Mouse (Mus musculus): ENCODE results near the gene 9530068E07Rik.
"Not testable (repeated sequence)": the region's sequence is repeated elsewhere in the genome, so short reads cannot be mapped to it uniquely, and the experiment has no call there.

The 9530068E07Rik gene

DNA sequence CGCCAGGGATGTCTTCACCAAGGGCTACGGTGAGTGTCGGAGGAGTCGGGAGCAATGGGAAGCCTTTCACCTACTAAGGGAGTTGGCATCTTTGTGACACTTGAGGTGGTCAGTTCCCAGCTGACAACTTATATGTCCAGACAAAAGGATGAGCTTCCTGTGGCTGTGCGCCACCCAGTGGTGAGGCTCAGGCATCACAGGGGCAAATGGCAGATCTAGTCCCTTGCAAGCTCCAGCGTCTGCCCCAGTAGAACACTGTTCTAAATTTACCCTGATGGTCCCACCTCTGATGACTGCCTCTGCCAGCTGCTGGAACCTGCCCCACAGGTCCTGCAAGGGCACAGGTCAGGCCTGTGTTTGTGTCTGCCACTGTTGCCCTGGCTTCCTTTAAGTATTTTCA, 21.9 kb upstream of the 9530068E07Rik start:
- DNase-seq: peak; percentile 69

DNA sequence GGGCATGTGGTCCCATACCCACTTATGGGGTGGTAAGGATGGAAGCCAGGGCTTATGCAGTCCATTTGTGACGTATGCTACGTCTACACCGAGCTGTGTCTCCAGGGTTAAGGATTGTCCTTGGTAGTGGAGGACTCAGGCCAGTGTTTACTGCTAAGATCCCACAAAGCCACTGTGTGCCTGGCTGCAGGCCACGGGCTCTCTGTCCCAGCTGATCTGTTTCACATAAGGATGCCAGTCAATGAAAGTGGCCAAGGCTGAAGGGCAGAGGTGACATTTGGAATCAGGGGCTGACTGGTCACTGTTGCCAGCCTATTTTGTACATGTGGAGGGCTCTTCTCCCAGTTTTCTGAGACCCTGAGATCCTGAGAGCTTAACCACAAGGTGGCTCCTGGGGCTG, 18.6 kb upstream of the 9530068E07Rik start:
- no peak for DNase-seq

DNA sequence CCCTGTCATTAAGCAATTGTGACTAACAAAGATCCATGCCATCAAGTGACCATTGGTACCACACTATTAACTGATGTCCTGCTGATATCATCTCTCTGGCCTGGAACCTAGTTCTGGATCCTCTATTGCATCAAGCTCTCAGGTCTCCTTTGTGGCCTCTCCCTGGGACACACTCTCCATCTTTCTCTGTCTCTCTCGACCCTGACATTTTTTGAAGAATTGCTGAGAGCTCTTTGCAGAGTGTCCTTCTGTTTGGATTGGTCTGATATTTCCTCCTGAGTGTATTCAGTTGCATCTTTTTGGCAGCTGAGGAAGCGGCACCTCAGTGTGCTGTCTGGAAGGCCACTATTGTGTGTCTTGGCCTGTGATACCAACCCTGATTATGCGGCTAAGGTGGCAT, 17.0 kb upstream of the 9530068E07Rik start:
- no peak for DNase-seq

DNA sequence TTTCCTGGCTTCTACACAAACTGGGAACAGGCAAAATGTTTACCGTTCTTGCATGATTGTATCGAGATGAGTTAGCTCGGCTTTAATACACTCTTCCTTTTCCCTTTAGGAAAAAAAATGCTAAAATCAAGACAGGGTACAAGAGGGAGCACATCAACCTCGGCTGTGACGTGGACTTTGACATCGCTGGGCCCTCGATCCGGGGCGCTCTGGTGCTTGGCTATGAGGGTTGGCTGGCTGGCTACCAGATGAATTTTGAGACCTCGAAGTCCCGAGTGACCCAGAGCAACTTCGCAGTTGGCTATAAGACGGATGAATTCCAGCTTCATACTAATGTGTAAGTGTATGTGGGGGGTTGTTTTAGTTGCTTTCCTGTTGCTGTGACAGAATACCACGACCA, 12.5 kb upstream of the 9530068E07Rik start:
- peak; percentile 52 for DNase-seq

DNA sequence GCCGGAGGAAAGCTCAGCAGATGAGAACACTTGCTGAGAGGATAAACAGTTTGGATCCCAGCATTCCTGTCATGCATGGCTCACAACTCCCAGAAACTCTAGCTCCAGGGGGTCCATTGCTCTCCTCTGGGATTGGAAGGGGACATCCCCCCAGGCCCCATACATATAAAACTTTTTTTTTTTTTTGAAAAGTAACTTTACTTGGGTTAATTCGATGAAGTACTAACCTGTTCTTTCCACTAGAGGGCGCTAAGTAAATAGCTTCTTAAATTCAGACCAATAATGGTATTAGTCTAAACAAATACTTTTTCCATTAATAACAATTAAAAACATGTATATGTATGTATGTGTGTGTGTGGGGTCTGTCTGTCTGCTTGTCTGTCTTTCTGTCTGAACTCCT, 11.6 kb upstream of the 9530068E07Rik start:
- no peak for DNase-seq

DNA sequence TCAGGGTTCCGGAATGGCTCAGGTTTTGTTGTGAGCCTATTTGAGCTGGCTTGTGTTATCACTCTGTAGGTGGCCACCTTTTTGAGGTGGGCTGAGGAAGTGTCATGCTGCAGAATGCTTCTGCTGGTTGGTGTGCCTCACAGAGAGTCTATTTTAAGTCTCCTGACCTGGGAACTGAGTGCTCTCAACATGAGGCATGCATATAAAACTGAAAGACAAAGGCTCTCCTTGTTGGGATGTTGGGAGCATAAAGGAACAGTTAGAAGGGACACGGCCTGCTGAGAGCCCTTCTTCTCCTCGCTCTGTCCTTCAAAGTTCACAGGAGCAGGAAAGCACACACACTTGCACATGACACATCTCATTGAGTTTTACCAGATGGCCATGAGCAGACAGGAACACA, 9.3 kb upstream of the 9530068E07Rik start:
- no peak for DNase-seq

DNA sequence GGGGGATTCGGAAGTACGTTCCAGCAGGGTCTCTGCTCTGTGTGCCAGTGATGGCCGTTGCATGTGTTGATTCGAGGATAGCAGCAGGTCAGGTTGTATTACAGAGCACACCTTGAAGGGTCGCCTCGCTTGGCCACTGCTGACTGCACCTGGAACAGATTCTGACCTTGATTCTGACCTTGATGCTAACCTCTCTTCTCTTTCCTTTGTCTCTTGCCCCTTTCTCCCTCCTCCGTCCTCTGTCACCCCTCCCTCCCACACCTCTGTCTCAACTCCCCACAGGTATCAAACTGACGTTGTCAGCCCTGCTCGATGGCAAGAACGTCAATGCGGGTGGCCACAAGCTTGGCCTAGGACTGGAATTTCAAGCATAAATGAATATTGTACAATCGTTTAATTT, 8.1 kb upstream of the 9530068E07Rik start:
- no peak for DNase-seq

DNA sequence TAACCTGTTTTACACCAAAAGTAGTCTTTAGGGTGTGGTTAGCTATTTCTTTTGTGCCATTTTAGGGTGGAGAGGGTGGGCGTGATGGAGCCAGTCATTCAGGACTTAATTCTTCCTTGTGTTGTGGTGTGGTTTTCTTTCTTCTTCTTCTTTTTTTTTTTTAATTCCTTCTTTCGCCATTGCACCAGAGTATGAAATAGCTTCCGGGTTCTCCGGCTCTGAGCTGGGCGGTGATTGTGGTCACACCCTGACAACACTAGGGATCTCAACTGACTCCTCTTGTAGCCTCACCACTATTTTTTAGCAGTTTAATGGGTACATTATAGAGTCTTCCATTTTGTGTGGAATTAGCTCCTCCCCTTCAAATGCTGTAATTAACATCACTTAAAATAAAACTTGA, 7.2 kb upstream of the 9530068E07Rik start:
- DNase-seq: not testable (repeated sequence)

DNA sequence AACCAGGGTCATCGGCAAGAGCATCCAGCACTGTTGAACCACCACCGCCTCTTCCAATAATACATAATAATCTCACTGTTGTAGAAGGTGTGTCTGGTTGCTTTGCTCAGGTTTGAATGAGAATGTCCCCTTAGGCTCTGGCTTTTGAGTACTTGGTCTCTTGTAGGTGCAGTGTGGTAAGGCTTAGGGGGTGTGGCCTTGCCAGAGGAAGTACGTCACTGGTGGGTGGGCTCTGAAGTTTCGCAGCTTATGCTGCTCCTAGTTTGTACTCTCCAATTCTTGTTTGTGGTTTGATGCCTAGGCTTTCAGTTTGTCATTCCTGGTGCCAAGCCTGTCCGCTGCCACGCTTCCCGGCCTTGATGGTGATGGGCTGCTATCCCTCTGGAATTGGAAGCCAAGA, 6.3 kb upstream of the 9530068E07Rik start:
- DNase-seq: no peak

DNA sequence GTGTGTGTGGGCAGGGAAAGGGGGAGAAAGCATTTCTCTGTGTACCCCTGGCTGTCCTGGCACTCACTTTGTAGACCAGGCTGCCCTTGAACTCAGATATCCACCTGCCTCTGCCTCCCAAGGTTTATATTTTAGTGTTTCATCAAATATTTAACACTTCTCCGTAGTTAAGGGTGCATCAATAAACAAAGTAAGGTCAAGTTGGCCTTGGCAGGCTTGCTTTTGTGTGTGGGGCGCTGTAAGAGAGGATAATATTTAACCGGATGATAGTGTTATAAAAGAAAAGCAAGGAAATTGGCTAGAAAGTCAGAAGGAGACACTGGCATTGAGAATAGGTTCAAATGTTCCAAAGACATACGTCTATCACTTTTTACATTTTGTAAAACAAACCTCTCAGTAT, 1.7 kb upstream of the 9530068E07Rik start:
- DNase-seq: peak; percentile 36

DNA sequence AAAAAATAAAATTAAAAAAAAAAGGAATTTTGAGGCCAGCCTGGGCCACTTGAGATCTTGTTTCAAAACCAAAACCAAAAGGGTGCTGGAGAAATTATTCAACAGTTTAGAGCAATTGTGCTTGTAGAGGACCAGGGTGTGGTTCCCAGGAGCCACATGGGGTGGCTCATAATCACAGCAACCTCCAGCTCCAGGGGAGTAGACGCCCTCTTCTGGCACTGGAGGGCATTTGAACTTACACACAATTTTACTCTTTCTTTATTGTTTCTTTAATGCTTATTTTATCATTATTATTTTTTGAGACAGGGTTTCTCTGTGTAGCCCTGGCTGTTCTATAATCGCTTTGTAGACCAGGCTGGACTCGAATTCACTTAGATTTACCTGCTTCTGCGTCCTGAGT, 885 bp upstream of the 9530068E07Rik start:
- no peak for DNase-seq

DNA sequence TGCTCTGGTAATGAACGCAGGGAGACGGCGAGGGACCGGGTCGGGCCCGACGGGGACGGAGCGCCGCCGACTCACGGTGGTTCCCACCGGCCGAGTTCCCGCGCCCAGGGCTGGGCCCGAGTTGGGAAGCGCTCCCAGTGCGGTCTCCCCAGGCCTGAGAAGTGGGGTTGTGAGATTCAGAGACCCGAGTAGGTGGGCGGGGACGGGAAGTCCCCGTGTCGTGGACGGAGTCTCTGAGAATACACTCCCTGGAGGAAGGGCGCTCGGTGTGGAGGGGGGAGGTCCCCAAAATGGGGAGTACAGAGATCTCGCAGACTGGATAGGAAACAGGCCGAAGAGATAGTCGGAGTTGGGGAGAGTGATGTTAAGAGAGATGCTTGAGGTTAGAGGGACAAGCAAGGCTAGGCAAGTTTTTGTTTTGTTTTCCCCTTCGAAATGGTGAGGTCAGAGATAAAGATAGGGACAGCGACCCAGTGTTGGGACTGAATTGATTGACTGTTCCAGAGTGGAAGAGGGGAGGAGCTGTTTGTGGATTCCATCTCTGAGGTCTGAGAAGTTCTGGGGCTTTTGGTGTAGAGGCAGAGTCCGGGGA, 465 bp downstream of the 9530068E07Rik start:
- DNase-seq: no peak

DNA sequence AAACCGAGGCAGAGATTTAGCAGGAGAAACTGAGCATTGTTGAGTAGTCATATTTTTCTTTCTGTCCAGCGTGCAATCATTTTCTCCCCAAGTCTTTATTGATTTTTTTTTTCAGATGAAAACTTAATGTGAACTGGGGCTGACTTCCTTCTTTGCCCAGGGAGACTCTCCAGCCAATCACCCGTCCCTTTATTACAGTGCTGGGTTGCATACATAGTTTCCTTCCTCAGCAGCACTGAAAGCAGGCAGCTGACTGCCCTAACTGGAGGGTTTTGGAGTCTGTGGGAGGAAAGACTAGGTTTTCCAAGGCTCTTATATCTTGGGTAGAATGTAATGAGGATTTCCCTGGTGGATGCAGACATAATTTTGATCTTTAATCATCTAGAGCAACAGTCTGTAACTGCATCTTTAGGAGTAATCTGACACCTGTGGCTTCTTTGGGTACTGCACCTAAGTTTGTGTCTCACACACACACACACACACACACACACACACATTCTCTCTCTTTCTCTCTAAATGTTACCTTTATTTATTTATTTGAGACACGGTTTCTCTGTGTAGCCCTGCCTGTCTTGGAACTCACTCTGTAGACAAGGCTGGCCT, 1.3 kb downstream of the 9530068E07Rik start:
- no peak for DNase-seq

DNA sequence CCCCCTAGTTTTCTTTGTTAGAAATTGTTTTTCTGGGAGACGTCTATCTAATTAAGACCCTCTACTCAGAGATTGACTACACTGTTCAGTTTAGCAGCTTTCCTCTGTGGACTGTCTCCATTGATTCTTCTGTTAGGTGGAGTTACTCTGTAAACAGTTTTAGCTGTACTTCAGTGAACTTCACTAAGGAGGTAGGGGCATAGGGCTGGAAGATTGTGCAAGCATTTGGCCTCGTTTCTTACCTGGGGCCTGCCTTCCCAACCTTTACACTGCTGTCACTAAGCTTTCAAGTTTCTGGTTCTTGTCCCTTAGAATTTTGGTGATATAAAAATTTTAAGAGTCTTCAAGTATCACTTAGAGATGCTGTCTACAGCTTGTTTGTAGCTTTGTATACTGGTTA, 5.2 kb downstream of the 9530068E07Rik start:
- peak; percentile 30 for DNase-seq

DNA sequence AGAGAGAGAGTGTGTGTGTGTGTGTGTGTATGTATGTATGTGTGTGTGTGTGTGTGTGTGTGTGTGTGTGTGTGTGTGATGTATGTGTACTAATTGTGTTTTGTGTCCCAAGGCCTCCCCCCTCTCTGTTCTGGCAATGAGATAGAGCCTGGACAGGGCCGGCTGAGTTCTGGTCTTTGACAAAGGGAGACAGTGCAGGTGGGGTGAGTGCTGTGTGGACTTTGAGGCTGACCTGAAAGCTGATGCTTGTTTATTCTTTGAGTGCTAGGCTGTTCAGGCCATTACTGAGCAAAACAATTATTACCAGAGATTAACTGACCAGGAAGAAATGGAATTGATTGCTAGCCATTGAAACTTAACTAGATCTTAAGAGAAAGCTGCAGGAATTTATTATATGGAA, 6.3 kb downstream of the 9530068E07Rik start:
- peak; percentile 58 for DNase-seq

DNA sequence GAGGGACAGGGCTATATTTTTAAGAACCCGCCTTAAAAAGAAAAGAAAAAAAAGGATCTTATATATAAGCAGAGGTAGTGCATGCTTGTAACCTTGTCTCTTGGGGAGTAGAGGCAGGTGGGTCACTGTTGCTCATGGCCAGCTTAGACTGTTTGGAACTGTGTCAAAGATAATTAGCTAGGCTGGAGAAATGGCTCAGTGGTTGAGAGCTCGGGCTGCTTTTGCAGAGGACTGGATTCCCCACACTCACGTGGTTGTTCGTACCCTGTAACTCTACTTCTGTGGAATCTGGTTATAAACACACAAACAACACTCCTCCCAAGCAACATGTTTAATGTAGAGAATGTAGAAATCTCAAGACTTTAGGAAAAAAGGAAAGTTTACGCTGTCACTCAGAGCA, 8.0 kb downstream of the 9530068E07Rik start:
- peak; percentile 37 for DNase-seq

DNA sequence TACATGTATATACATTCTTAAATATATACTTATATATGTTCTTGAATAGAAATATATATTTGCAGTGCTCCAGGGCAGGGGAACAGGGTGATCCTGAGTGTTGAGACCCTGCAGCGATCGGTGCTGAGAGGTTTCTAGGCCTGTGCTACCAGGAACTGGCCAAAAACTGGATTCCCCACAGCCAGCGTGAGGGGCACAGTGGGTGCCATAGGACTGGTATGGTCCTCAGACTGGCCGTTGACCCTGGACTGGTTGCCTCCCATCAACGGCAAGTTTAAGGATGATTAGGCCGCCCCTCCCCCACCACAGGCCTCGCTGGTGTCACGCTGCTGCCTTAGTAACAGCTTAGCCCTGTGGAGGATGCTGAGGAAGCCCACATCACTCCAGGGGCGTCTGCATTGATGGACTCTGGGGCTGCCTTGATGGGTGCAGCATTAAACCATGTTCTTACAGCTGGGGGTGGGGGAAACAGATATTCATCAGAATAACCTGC, 9.0 kb downstream of the 9530068E07Rik start:
- DNase-seq: no peak

DNA sequence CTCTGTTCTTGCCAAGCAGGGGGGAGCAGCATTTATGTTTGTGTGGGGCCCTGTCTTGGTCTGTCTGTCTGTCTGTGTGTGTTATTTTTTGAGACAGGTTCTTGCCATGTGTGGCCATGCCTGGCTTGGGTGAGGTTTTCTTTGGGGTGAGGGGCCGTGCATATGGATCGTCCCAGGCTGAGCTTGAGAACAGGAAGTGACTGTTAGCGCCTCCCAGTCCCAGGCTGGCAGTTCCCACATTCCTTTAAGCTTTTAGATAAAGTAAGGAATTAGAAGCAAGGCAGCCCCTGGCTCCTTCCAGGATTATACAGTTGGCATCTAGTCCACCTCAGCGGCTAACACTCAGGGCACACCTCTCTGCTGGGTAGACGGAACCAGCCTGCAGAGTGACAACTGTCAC, 13.1 kb downstream of the 9530068E07Rik start:
- DNase-seq: no peak

DNA sequence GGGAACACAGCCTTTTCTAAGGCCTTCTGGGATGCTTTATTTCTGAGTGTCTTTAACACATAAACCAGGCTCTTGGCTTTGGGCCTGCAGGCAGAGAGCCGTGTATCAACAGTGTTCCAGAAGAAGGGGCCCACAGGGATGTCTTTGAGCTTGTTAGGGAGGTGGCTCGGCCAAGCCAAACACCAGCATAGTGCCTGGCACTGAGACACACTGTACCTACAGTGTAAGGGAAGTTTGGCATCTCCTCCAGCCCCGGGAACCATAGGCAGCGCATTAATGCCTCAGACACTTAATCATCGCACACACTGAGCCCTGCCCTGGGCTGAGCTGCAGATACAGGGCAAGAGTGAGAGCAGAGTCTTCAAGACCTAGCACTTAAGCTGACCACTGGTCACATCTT, 22.1 kb downstream of the 9530068E07Rik start:
- no peak for DNase-seq

DNA sequence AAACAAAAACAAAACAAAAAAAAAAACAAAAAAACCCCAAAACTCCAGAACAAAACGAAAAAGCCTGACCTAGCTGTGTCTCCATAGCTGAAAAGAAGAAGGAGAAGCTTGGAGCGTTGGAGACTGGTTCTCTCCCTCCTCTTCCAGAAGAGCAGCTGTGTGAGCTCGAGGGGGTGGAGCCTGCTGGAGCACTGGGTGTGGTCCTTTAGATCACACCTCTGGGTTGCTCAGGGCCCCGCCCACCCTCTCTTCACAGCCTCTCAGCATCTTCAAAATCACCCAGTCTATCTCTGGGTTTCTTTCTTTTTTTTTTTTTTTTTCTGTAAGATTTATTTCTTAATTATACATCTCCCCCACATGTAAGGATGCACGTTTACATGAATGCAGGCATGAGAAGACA, 23.0 kb downstream of the 9530068E07Rik start:
- no peak for DNase-seq

DNA sequence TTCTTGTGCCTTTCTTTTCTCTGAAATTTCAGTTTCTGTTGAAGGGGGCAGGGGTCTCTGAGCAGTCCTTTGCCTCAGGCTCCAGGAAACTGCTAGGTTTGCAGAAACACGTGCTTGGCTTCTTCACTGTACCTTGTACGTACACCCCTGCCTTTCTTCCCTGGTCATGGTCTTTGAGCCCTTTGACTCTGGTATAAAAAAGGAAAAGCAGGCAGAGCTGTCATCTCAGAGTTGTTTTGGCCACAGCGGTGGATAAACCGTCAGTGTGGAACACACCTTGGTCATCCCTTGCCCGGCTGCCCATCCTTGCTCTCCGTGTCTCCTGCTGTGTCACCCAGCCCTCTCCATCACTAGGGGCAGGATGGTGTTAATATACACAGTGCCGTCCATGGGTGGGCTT, 23.6 kb downstream of the 9530068E07Rik start:
- DNase-seq: no peak

DNA sequence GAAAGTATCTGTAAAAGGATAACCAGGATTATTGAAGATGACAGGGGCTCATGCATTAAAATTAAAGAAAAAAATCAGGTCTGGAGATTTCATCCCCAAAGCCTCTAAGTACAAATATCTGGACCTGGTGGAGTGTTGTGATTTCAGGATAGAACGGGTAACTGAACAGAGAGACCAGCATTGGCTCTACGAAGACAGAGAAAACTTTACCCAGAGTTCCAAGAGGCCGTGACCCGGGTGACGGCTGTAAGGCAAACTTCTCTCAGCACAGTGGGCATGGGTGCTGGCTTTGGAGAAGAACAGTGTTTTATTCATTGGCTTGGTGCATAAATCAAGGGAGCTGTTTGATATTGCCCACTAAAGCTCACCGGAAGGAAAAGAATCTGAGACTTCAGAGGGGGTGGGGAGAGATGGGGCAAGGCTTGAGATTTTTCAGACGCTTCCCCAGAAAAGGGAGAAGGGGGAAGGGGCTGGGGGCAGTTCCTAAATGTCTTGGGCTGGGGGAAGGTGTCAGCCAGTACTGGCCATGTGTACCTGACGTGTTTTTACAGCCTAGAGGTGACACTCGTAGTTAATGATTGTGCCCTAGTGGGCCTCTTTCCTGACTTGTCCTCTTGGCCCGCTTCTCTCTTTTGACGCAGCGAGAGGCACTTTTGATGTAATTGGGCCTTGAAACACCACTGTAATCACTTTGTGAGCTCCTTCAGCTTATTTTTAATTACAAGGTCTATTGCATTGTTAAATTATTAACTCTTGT, 24.2 kb downstream of the 9530068E07Rik start:
- DNase-seq: peak; percentile 48

DNA sequence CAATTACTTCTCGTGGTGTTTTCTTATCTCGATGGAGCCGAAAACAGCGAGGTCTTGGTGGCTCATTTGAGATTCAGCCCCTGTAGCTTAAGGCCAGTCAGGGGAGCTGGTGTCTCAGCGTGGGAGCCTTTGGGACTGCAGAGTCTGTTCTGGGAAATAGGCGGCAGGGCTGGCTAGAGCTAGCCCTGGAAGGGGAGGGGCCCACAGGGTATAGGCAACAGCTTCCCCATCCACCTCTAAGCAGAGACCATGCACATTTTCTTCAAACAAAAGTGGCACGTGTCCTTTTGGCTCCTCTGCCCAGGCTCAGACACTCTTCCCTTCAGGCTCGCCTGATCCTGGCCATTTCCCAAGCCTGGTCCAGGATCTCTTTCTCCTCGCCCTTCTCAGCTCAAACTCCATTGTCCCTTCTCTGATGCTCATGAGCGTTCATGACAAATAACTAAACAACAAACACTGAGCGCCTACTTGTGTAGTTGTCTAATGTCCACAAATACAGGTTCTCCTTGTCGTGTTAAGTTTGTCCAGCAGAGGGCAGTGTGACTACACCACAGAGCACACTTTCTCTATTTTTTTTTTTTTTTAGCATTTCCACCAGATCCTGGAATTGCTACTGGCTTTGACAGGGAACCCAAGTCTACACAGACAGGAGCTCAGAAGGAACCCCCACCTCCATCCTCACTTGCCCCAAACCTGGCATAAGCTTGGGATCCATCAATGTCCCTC, 25.0 kb downstream of the 9530068E07Rik start:
- DNase-seq: peak; percentile 77

DNA sequence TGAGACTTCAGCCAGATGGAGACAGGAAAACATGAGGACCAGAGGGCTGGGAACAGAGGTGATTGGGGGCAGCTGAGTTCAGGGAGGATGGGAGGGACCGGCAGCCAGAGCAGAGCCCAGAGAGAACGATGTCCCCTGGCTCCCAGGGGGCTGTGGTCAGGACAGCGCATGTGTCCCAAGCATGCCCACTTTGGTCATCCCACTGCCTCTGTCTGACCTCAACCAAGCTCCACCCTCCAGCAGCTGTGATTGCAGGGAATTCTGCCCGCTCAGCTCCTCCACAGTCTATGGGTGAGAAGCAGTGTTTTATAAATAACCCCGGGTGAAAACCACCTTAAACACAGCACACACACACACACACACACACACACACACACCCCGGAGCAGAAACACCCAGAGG, 33.2 kb downstream of the 9530068E07Rik start:
- DNase-seq: no peak

Data from kidney, postnatal 14 days (tissue).